In genomic region chr11:31838442-31839083, GRCm38 (mm10) we compare ENCODE assay signal across 8 mouse cellular contexts. TPM values are rescaled to one million over a fixed set of nuclear protein-coding genes. Genes with fewer than 3 reads are reported as not detected.
DNase-seq lines count a peak whose midpoint lies in the region; ATAC-seq lines count a peak whose summit lies in the region.
"Had no signal": no experiment of that assay in that cellular context is flagged by ENCODE, and none has a peak within 500 bp of the region (broad histone marks: within the 10 kb centered on the region; RNA-seq: fewer than 3 reads in every experiment).

No protein-coding gene starts in this region.

- no peaks in the 10 kb centered on the region for H3K36me3 ChIP-seq in intestine, embryonic 16.5 days (ENCODE audit: control insufficient read depth, insufficient read depth, low read length)
- no peaks in the 10 kb centered on the region for H3K36me3 ChIP-seq in midbrain, embryonic 16.5 days (ENCODE audit: control insufficient read depth, insufficient read depth, low read length)
- H3K36me3 ChIP-seq: limb, embryonic 15.5 days had no signal

- no peak overlapping the region for H3K27ac ChIP-seq in intestine, embryonic 16.5 days (ENCODE audit: low read length)
- H3K27ac ChIP-seq in midbrain, embryonic 16.5 days (ENCODE audit: low read length), result peak overlapping the region; percentile 53
- H3K27ac ChIP-seq: limb, embryonic 15.5 days had no signal

- H3K9ac ChIP-seq in intestine, embryonic 16.5 days (ENCODE audit: low read depth, low read length), result no peak overlapping the region
- 0 out of 2 replicates have a peak overlapping the region, but pooled peaks have one; percentile 20 for H3K9ac ChIP-seq in midbrain, embryonic 16.5 days (ENCODE audit: low read depth, low read length)
- H3K9ac ChIP-seq: limb, embryonic 15.5 days had no signal

- no peak overlapping the region for H3K4me3 ChIP-seq in intestine, embryonic 16.5 days (ENCODE audit: low read length)
- no peak overlapping the region for H3K4me3 ChIP-seq in midbrain, embryonic 16.5 days (ENCODE audit: low read depth, low read length)
- H3K4me3 ChIP-seq: limb, embryonic 15.5 days had no signal

- WGBS in intestine, embryonic 16.5 days, result 45% methylated on average over 7 of the region's 7 CpGs
- WGBS in midbrain, embryonic 16.5 days, result 34% methylated on average over 7 of the region's 7 CpGs

- H3K9me3 ChIP-seq in intestine, embryonic 16.5 days (ENCODE audit: control insufficient read depth, low read length), result no peaks in the 10 kb centered on the region
- no peaks in the 10 kb centered on the region for H3K9me3 ChIP-seq in midbrain, embryonic 16.5 days (replicated peaks; ENCODE audit: control insufficient read depth, low read length, poor library complexity, severe bottlenecking)
- H3K9me3 ChIP-seq: limb, embryonic 15.5 days had no signal

- peak; percentile 77 for ATAC-seq in intestine, embryonic 16.5 days
- ATAC-seq in midbrain, embryonic 16.5 days, result peak; percentile 68; the same call in 1 of the 2 replicates

- intact Hi-C loops in left cerebral cortex, postnatal 4 days (cut with DNase I), result no loop called here

- DNase-seq in adrenal gland, postnatal 14 days, result peak; percentile 94
- peak; percentile 90 for DNase-seq in cerebellum, adult 9-11 months
- DNase-seq in heart, adult 18-20 months, result peak; percentile 85 to 90
- peak; percentile 92 for DNase-seq in left cerebral cortex, postnatal 4 days
- DNase-seq in yolk sac, embryonic 10.5 days (ENCODE audit: low spot score), result no peak

- H3K4me2 ChIP-seq in intestine, embryonic 16.5 days (ENCODE audit: low read depth, low read length), result no peak overlapping the region
- H3K4me2 ChIP-seq in midbrain, embryonic 16.5 days (ENCODE audit: low read length), result no peak overlapping the region
- H3K4me2 ChIP-seq: limb, embryonic 15.5 days had no signal

- 0 out of 2 replicates have a peak, but pooled peaks cover 6% of the 10 kb centered on the region for H3K4me1 ChIP-seq in intestine, embryonic 16.5 days (ENCODE audit: control insufficient read depth, insufficient read depth, low read length)
- peaks cover 14% of the 10 kb centered on the region for H3K4me1 ChIP-seq in midbrain, embryonic 16.5 days (ENCODE audit: control insufficient read depth, insufficient read depth, low read length)

- H3K27me3 ChIP-seq in intestine, embryonic 16.5 days (replicated peaks; ENCODE audit: control insufficient read depth, insufficient read depth, low read length), result no peaks in the 10 kb centered on the region
- no peaks in the 10 kb centered on the region for H3K27me3 ChIP-seq in midbrain, embryonic 16.5 days (ENCODE audit: control insufficient read depth, insufficient read depth, low read depth, low read length)
- H3K27me3 ChIP-seq: limb, embryonic 15.5 days had no signal

RNA-seq across cellular contexts. Expression of gene Cpeb4, which starts 33.4 kb away (rescaled TPM):
- 93.1 and 152 TPM in 2 replicates for total RNA-seq in adrenal gland, postnatal 14 days (2021)
- total RNA-seq in heart, adult 18-20 months (2021), result 100 to 1,000 TPM; 103 to 109 TPM
- polyA plus RNA-seq in intestine, embryonic 16.5 days (2015; fragmentation: Nextera tagmentation; extraction: Ambion mirVana), result 3.0 and 5.2 TPM in 2 replicates
- total RNA-seq in left cerebral cortex, postnatal 4 days (2021), result 100 to 1,000 TPM; 148 to 149 TPM
- polyA plus RNA-seq in midbrain, embryonic 16.5 days (2015; fragmentation: Nextera tagmentation; extraction: Ambion mirVana), result 20.1 and 21.3 TPM in 2 replicates
